Mouse (Mus musculus): ENCODE measurements around the gene Gm42878. TPM values are rescaled to one million over a fixed set of nuclear protein-coding genes. Genes with fewer than 3 reads are reported as not detected.

The Gm42878 gene
- total and polyA plus RNA-seq, 3 experiments: 1.0 TPM; not detected in 2

DNA sequence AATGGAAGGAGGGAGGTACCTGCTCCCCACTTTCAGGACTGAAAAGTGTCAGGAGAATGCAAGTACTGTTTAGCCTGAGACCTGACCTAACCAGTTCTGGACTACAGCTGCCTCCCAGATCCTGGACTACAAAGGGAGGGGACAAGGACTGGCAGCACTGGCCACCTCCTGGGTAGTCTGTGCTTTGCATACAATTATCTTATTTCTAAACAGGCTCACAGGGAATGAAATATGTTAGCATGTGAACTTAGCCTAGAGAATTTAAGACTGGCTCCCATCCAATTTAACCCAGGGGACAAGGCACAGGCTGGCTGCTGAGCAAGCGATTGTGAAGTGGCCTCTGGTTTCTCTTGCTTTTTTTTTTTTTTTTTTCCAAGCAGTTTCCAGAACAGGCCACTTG, 25.5 kb upstream of the Gm42878 start:
- no peak for TF ChIP-seq ELF1 (IDR thresholded peaks at IDR 0.05; ENCODE audit: low read depth, low read length)
- TF ChIP-seq IRF4 (IDR thresholded peaks at IDR 0.05; ENCODE audit: low read depth, low read length): no peak
- no peak for TF ChIP-seq MYC (IDR thresholded peaks at IDR 0.05; ENCODE audit: low read depth, low read length)
- no peak for TF ChIP-seq MXI1 (IDR thresholded peaks at IDR 0.05; ENCODE audit: low read depth, low read length)
- TF ChIP-seq KAT2A (IDR thresholded peaks at IDR 0.05; ENCODE audit: insufficient replicate concordance, low read length): no peak
- TF ChIP-seq MAZ (IDR thresholded peaks at IDR 0.05; ENCODE audit: low read depth, low read length): no peak
- TF ChIP-seq CHD1 (IDR thresholded peaks at IDR 0.05; ENCODE audit: low read depth, low read length): no peak
- TF ChIP-seq EP300 (IDR thresholded peaks at IDR 0.05; ENCODE audit: low read length): no peak
- no peak for TF ChIP-seq ZMIZ1 (IDR thresholded peaks at IDR 0.05; ENCODE audit: low read depth, low read length)
- no peak for TF ChIP-seq TCF12 (IDR thresholded peaks at IDR 0.05; ENCODE audit: low read depth, low read length)
- TF ChIP-seq BHLHE40 (IDR thresholded peaks at IDR 0.05; ENCODE audit: low read depth, low read length): no peak
- TF ChIP-seq RCOR1 (conservative IDR thresholded peaks at IDR 0.05; ENCODE audit: low read depth, low read length): no peak
- H3K4me2 ChIP-seq (ENCODE audit: insufficient read depth, low read depth, poor library complexity, severe bottlenecking): no peak overlapping the region
- dilution Hi-C loops (cut with MboI; ENCODE audit: extremely low pct_ligation_motif_present, extremely low pct_unique_long_range_greater_than_20kb, low sequenced_read_pairs): no loop called here
- H3K9me3 ChIP-seq (replicated peaks; ENCODE audit: low read length): no peaks in the 10 kb centered on the region
- H3K4me3 ChIP-seq (replicated peaks in 1 of 3; ENCODE audit: low read depth in 2 of 3, low read length in 2 of 3, poor library complexity in 1 of 3): no peak overlapping the region
- in situ Hi-C loops (cut with MboI; ENCODE audit: low pct_ligation_motif_present, low pct_unique_long_range_greater_than_20kb, low sequenced_read_pairs): no loop called here
- no peak overlapping the region for H3K27ac ChIP-seq (ENCODE audit: insufficient read depth, low read depth)
- no peak overlapping the region for H3K9ac ChIP-seq (ENCODE audit: insufficient read depth, low read depth)
- no peaks in the 10 kb centered on the region for H3K79me2 ChIP-seq (replicated peaks; ENCODE audit: control insufficient read depth, extremely low read depth, insufficient read depth, poor library complexity, severe bottlenecking)
- H3K4me1 ChIP-seq (ENCODE audit: control insufficient read depth in 1 of 2, insufficient read depth in 2 of 2): peaks cover 0 to 6% of the 10 kb centered on the region in 2 experiments; a peak in 2 of 4 replicates
- H3K36me3 ChIP-seq (replicated peaks in 1 of 2; ENCODE audit: control insufficient read depth in 1 of 2, insufficient read depth in 1 of 2, low read length in 1 of 2): peaks cover 17 to 90% of the 10 kb centered on the region in 2 experiments
- DNase-seq (ENCODE audit: extremely low read depth): no peak
- no peaks in the 10 kb centered on the region for H3K27me3 ChIP-seq (replicated peaks)

DNA sequence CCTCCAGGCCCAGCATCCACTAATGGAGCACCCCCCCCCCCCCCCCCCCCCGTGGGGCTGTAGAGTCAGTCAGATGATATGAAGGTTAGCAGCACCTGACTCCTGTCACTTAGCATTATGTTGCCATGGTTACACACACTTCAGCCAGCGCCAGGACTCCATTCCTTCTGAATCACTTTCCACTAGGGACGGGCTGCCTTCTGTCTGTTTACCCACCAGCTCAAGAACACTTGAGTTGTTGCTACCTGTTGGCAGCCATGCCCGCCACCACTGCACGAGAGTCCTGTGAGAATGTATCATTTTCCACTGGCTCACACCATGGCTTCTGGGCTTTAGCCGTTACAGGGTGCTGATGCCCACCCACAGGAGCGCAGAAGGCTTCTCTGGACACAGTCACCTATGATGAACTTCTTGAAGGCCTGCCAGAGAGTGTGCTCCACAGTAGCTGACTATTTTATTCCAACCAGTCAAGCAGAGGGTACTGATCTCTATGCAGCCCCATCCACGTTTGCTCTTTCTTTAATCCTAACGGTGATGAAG, 24.7 kb upstream of the Gm42878 start:
- Histone ChIP-seq H3K9me3 (replicated peaks; ENCODE audit: low read length) (no peaks in the 10 kb centered on the region), H3K36me3 (replicated peaks in 1 of 2; ENCODE audit: control insufficient read depth in 1 of 2, insufficient read depth in 1 of 2, low read length in 1 of 2) (peaks cover 17 to 82% of the 10 kb centered on the region in 2 experiments), H3K9ac (ENCODE audit: insufficient read depth, low read depth) (no peak overlapping the region), H3K4me2 (ENCODE audit: insufficient read depth, low read depth, poor library complexity, severe bottlenecking) (no peak overlapping the region), H3K27me3 (replicated peaks) (no peaks in the 10 kb centered on the region), H3K4me1 (ENCODE audit: control insufficient read depth in 1 of 2, insufficient read depth in 2 of 2) (peaks cover 0 to 9% of the 10 kb centered on the region in 2 experiments; a peak in 2 of 4 replicates), H3K27ac (ENCODE audit: insufficient read depth, low read depth) (no peak overlapping the region), H3K4me3 (replicated peaks in 1 of 3; ENCODE audit: low read depth in 2 of 3, low read length in 2 of 3, poor library complexity in 1 of 3) (no peak overlapping the region), H3K79me2 (replicated peaks; ENCODE audit: control insufficient read depth, extremely low read depth, insufficient read depth, poor library complexity, severe bottlenecking) (no peaks in the 10 kb centered on the region)
- DNase-seq (ENCODE audit: extremely low read depth): no peak
- dilution Hi-C loops (cut with MboI; ENCODE audit: extremely low pct_ligation_motif_present, extremely low pct_unique_long_range_greater_than_20kb, low sequenced_read_pairs) (no loop called here), in situ Hi-C loops (cut with MboI; ENCODE audit: low pct_ligation_motif_present, low pct_unique_long_range_greater_than_20kb, low sequenced_read_pairs) (loop anchor here (5.0 kb wide), 1 partner anchor 37 kb away; no protein-coding TSS in a partner anchor)
- TF ChIP-seq ZNF384 (IDR thresholded peaks at IDR 0.05; ENCODE audit: low read depth, low read length) (no peak), UBTF (IDR thresholded peaks at IDR 0.05; ENCODE audit: low read depth, low read length) (no peak), GABPA (IDR thresholded peaks at IDR 0.05; ENCODE audit: insufficient replicate concordance, low read depth, low read length) (no peak), TCF12 (IDR thresholded peaks at IDR 0.05; ENCODE audit: low read depth, low read length) (no peak), USF2 (conservative IDR thresholded peaks at IDR 0.05; ENCODE audit: low read depth, low read length) (no peak), SMC3 (IDR thresholded peaks at IDR 0.05; ENCODE audit: low read depth, low read length) (no peak), CTCF (conservative IDR thresholded peaks at IDR 0.05 in 1 of 2, IDR thresholded peaks at IDR 0.05 in 1 of 2; ENCODE audit: low read depth in 2 of 2, low read length in 2 of 2) (no peak), MAX (IDR thresholded peaks at IDR 0.05; ENCODE audit: low read length) (no peak), ELF1 (IDR thresholded peaks at IDR 0.05; ENCODE audit: low read depth, low read length) (no peak), JUN (IDR thresholded peaks at IDR 0.05; ENCODE audit: insufficient read depth, low read depth, low read length) (no peak), SIN3A (IDR thresholded peaks at IDR 0.05; ENCODE audit: low read length) (no peak), CHD2 (IDR thresholded peaks at IDR 0.05; ENCODE audit: low read length) (no peak), MAZ (IDR thresholded peaks at IDR 0.05; ENCODE audit: low read depth, low read length) (no peak), POLR2AphosphoS2 (IDR thresholded peaks at IDR 0.05; ENCODE audit: low read depth, low read length) (no peak), ETS1 (conservative IDR thresholded peaks at IDR 0.05; ENCODE audit: low read depth, low read length) (no peak), MYC (IDR thresholded peaks at IDR 0.05; ENCODE audit: low read depth, low read length) (no peak), ZMIZ1 (IDR thresholded peaks at IDR 0.05; ENCODE audit: low read depth, low read length) (no peak), HCFC1 (IDR thresholded peaks at IDR 0.05; ENCODE audit: low read depth, low read length) (no peak), ZKSCAN1 (IDR thresholded peaks at IDR 0.05; ENCODE audit: borderline replicate concordance, low read depth, low read length) (no peak)
